Mouse (Mus musculus): ENCODE data around the gene Dusp13.

- TF ChIP-seq CTCF (IDR thresholded peaks at IDR 0.05; ENCODE audit: low read depth), result no peak
- no peak for TF ChIP-seq EP300 (IDR thresholded peaks at IDR 0.05; ENCODE audit: low read depth)
These were observed 35.5 kb upstream of the Dusp13 start for GRCm38 (mm10) chr14:21786500-21786899.

Data from liver, postnatal 0 days (tissue).